Mouse (Mus musculus): Measurements from ENCODE around the gene Olfr316.

DNA sequence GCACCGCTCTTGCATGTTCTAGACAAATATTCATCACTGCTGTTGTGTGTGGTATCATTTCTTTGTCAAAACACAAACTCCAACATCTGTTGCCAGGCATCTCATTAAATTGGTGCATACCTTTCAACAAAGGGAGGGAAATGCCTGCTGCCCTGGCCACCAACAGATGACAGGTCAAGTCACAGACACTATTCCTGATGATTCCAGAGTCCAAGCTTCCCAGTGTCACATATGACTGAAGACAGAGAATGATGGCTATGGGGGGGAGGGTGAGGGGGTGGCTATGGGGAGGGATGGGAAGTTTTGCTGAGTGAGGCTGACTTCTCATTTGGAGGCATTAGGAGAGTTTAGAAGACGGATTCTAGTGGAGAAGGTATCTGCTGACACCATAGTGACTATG is 31.6 kb downstream of the Olfr316 start:
- TF ChIP-seq CTCF (IDR thresholded peaks at IDR 0.05; ENCODE audit: borderline replicate concordance, insufficient read depth, low read depth, low read length) = no peak
- TF ChIP-seq POLR2A (IDR thresholded peaks at IDR 0.05; ENCODE audit: borderline replicate concordance, insufficient read depth, low read length) = no peak

Data from cerebellum, adult 2 months (tissue).